Mouse (Mus musculus): ENCODE data around the gene Asb18.

Asb18 gene

GRCm38 (mm10) chr1:89912392-89912791, 102.1 kb downstream of the Asb18 start:
- in situ Hi-C loops (cut with MboI; ENCODE audit: unreplicated experiment in 2 of 2) = no loop called here

- in situ Hi-C loops (cut with MboI; ENCODE audit: unreplicated experiment in 2 of 2) = no loop called here
Measured at GRCm38 (mm10) chr1:89909796-89910195, 104.7 kb downstream of the Asb18 start.

- in situ Hi-C loops (cut with MboI; ENCODE audit: unreplicated experiment in 2 of 2) = no loop called here
Measured at GRCm38 (mm10) chr1:89902641-89903040, 111.8 kb downstream of the Asb18 start.

GRCm38 (mm10) chr1:89902236-89902635, 112.2 kb downstream of the Asb18 start:
- in situ Hi-C loops (cut with MboI; ENCODE audit: unreplicated experiment in 2 of 2) = no loop called here

- in situ Hi-C loops (cut with MboI; ENCODE audit: unreplicated experiment in 2 of 2) = no loop called here
Measured at GRCm38 (mm10) chr1:89901381-89901780, 113.1 kb downstream of the Asb18 start.
